Mouse (Mus musculus): ENCODE results near the gene Tsc22d3.

DNA sequence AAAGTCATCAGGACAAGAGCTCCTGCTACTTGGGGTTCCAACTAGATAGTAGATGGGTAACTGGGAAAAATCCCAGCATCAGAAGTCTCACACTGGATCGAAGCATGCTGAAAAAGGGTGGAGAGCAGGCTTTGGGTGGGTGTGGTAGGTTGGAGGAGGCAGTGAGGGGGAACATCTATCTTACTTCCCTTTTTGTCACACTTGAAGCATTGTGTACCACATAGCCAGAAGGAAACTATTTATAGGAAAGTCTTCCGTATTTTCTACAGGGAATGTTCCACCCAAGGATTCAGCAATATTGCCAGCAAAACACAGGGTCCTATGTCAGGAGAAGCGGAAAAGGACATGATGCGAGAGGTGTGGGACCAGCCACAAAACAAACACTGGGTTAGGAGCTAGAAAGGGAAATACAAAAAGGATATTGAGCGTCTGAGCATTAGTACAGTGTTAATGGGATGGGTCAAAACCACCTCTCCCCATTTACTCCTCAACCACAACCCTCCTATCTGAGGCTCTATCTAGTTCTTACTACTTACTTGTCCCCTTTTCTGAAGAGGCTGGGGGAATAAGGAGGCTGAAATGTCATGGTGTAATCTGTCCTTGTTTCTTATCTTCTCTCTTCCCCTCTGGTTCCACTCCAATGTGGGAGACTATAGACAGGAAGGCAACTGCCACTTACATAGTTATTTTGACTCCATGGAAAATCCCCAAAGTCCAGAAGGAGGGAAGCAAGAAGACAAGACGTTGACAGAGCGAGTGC is 52.6 kb downstream of the Tsc22d3 start:
- TF ChIP-seq CTCF (IDR thresholded peaks at IDR 0.05; ENCODE audit: low read depth) (no peak), EP300 (optimal IDR thresholded peaks at IDR 0.05) (no peak)

Measured in stomach, postnatal 0 days (tissue).